Mouse (Mus musculus): ENCODE data around the gene Arid5a. TPM values are rescaled to one million over a fixed set of nuclear protein-coding genes. Genes with fewer than 3 reads are reported as not detected.
A peak's percentile ranks its signal among the peaks of the same experiment; 100 is the strongest.

Arid5a gene
- polyA plus RNA-seq, 1 experiment from 2014 or later: 2.9 TPM

GRCm38 (mm10) chr1:36299126-36299525 lies 8.4 kb upstream of the Arid5a start:
- peaks cover 45% of the 10 kb centered on the region for H3K27me3 ChIP-seq
- H3K27ac ChIP-seq (replicated peaks): no peak overlapping the region
- no peaks in the 10 kb centered on the region for H3K9me3 ChIP-seq
- no peak overlapping the region for H3K4me3 ChIP-seq
- peaks cover 5% of the 10 kb centered on the region; the same call in 1 of the 2 replicates for H3K4me1 ChIP-seq
- no peak overlapping the region for H3K4me2 ChIP-seq (replicated peaks)
- no peak overlapping the region for H3K9ac ChIP-seq (replicated peaks)
- WGBS: 29% methylated on average over 13 of the region's 13 CpGs
- H3K36me3 ChIP-seq: no peaks in the 10 kb centered on the region
- ATAC-seq (ENCODE audit: low FRiP score, low read depth): no peak

GRCm38 (mm10) chr1:36299676-36300075 lies 7.9 kb upstream of the Arid5a start:
- Histone ChIP-seq H3K4me3 (no peak overlapping the region), H3K36me3 (no peaks in the 10 kb centered on the region), H3K9ac (replicated peaks) (no peak overlapping the region), H3K4me2 (replicated peaks) (no peak overlapping the region), H3K9me3 (no peaks in the 10 kb centered on the region), H3K4me1 (peaks cover 5% of the 10 kb centered on the region; the same call in 1 of the 2 replicates), H3K27me3 (peaks cover 50% of the 10 kb centered on the region), H3K27ac (replicated peaks) (no peak overlapping the region)
- 78% methylated on average over 2 of the region's 2 CpGs for WGBS
- ATAC-seq (ENCODE audit: low FRiP score, low read depth): no peak

GRCm38 (mm10) chr1:36300486-36300885 lies 7.0 kb upstream of the Arid5a start:
- Histone ChIP-seq H3K9ac (replicated peaks) (no peak overlapping the region; the same call in 1 of the 2 replicates), H3K27ac (replicated peaks) (no peak overlapping the region), H3K36me3 (no peaks in the 10 kb centered on the region), H3K27me3 (peaks cover 54% of the 10 kb centered on the region), H3K9me3 (no peaks in the 10 kb centered on the region), H3K4me3 (no peak overlapping the region), H3K4me2 (replicated peaks) (no peak overlapping the region), H3K4me1 (peaks cover 5% of the 10 kb centered on the region; the same call in 1 of the 2 replicates)
- WGBS: 91% methylated on average over 6 of the region's 6 CpGs
- no peak for ATAC-seq (ENCODE audit: low FRiP score, low read depth)

- Histone ChIP-seq H3K9me3 (no peaks in the 10 kb centered on the region), H3K27me3 (peaks cover 51% of the 10 kb centered on the region), H3K27ac (replicated peaks) (no peak overlapping the region), H3K36me3 (no peaks in the 10 kb centered on the region), H3K4me3 (no peak overlapping the region), H3K4me2 (replicated peaks) (no peak overlapping the region), H3K4me1 (peaks cover 5% of the 10 kb centered on the region; the same call in 1 of the 2 replicates), H3K9ac (replicated peaks) (no peak overlapping the region)
- no peak for ATAC-seq (ENCODE audit: low FRiP score, low read depth)
- WGBS: 77% methylated on average over 8 of the region's 8 CpGs
These were observed 5.3 kb upstream of the Arid5a start for GRCm38 (mm10) chr1:36302273-36302672.

GRCm38 (mm10) chr1:36302957-36303356 lies 4.6 kb upstream of the Arid5a start:
- H3K36me3 ChIP-seq: no peaks in the 10 kb centered on the region
- peak overlapping the region; percentile 37 for H3K4me3 ChIP-seq
- no peak overlapping the region for H3K27ac ChIP-seq (replicated peaks)
- no peak overlapping the region; the same call in 1 of the 2 replicates for H3K9ac ChIP-seq (replicated peaks)
- peaks cover 6% of the 10 kb centered on the region; the same call in 1 of the 2 replicates for H3K4me1 ChIP-seq
- peaks cover 45% of the 10 kb centered on the region for H3K27me3 ChIP-seq
- no peaks in the 10 kb centered on the region for H3K9me3 ChIP-seq
- ATAC-seq (ENCODE audit: low FRiP score, low read depth): no peak
- 22% methylated on average over 8 of the region's 9 CpGs for WGBS
- peak overlapping the region; percentile 62 for H3K4me2 ChIP-seq (replicated peaks)

GRCm38 (mm10) chr1:36303381-36304320 lies 3.9 kb upstream of the Arid5a start:
- no peaks in the 10 kb centered on the region for H3K36me3 ChIP-seq
- H3K4me1 ChIP-seq: peaks cover 12% of the 10 kb centered on the region
- peak; percentile 44 for ATAC-seq (ENCODE audit: low FRiP score, low read depth)
- peak overlapping the region; percentile 62 for H3K4me2 ChIP-seq (replicated peaks)
- no peaks in the 10 kb centered on the region for H3K9me3 ChIP-seq
- H3K27ac ChIP-seq (replicated peaks): no peak overlapping the region
- peaks cover 46% of the 10 kb centered on the region for H3K27me3 ChIP-seq
- no peak overlapping the region; the same call in 1 of the 2 replicates for H3K9ac ChIP-seq (replicated peaks)
- H3K4me3 ChIP-seq: peak overlapping the region; percentile 37
- WGBS: 10% methylated on average over 29 of the region's 30 CpGs

- Histone ChIP-seq H3K4me3 (no peak overlapping the region), H3K4me1 (peaks cover 24% of the 10 kb centered on the region), H3K4me2 (replicated peaks) (no peak overlapping the region), H3K9ac (replicated peaks) (no peak overlapping the region), H3K27ac (replicated peaks) (no peak overlapping the region), H3K27me3 (peaks cover 57% of the 10 kb centered on the region), H3K36me3 (no peaks in the 10 kb centered on the region), H3K9me3 (no peaks in the 10 kb centered on the region)
- 76% methylated on average over 7 of the region's 7 CpGs for WGBS
- ATAC-seq (ENCODE audit: low FRiP score, low read depth): no peak
These were observed 2.8 kb upstream of the Arid5a start for GRCm38 (mm10) chr1:36304764-36305163.

GRCm38 (mm10) chr1:36306120-36306519 lies 1.4 kb upstream of the Arid5a start:
- Histone ChIP-seq H3K9me3 (no peaks in the 10 kb centered on the region), H3K9ac (replicated peaks) (no peak overlapping the region), H3K4me1 (peaks cover 26% of the 10 kb centered on the region), H3K4me2 (replicated peaks) (no peak overlapping the region), H3K4me3 (no peak overlapping the region), H3K27ac (replicated peaks) (no peak overlapping the region), H3K36me3 (no peaks in the 10 kb centered on the region), H3K27me3 (peaks cover 50% of the 10 kb centered on the region)
- 77% methylated on average over 6 of the region's 6 CpGs for WGBS
- ATAC-seq (ENCODE audit: low FRiP score, low read depth): no peak

GRCm38 (mm10) chr1:36307121-36307494 lies 425 bp upstream of the Arid5a start:
- Histone ChIP-seq H3K9me3 (no peaks in the 10 kb centered on the region), H3K27me3 (peaks cover 45% of the 10 kb centered on the region), H3K4me3 (no peak overlapping the region), H3K4me2 (replicated peaks) (0 out of 2 replicates have a peak overlapping the region, but pooled peaks have one; percentile 75), H3K36me3 (no peaks in the 10 kb centered on the region), H3K4me1 (peaks cover 26% of the 10 kb centered on the region), H3K27ac (replicated peaks) (no peak overlapping the region), H3K9ac (replicated peaks) (no peak overlapping the region)
- 68% methylated on average over 7 of the region's 7 CpGs for WGBS
- peak; percentile 20; the same call in 1 of the 2 replicates for ATAC-seq (ENCODE audit: low FRiP score, low read depth)

GRCm38 (mm10) chr1:36308451-36308901 lies 943 bp downstream of the Arid5a start:
- peaks cover 39% of the 10 kb centered on the region for H3K27me3 ChIP-seq
- ATAC-seq (ENCODE audit: low FRiP score, low read depth): no peak
- no peaks in the 10 kb centered on the region for H3K36me3 ChIP-seq
- H3K4me1 ChIP-seq: peaks cover 21% of the 10 kb centered on the region
- H3K4me3 ChIP-seq: peak overlapping the region; percentile 58
- H3K4me2 ChIP-seq (replicated peaks): peak overlapping the region; percentile 75
- no peak overlapping the region for H3K27ac ChIP-seq (replicated peaks)
- 4% methylated on average over 12 of the region's 12 CpGs for WGBS
- H3K9ac ChIP-seq (replicated peaks): peak overlapping the region; percentile 59; the same call in 1 of the 2 replicates
- H3K9me3 ChIP-seq: no peaks in the 10 kb centered on the region

- peak overlapping the region; percentile 75 for H3K4me2 ChIP-seq (replicated peaks)
- H3K27ac ChIP-seq (replicated peaks): no peak overlapping the region
- no peaks in the 10 kb centered on the region for H3K9me3 ChIP-seq
- H3K36me3 ChIP-seq: no peaks in the 10 kb centered on the region
- no peak for ATAC-seq (ENCODE audit: low FRiP score, low read depth)
- H3K4me1 ChIP-seq: peaks cover 21% of the 10 kb centered on the region
- WGBS: 53% methylated on average over 9 of the region's 9 CpGs
- H3K9ac ChIP-seq (replicated peaks): no peak overlapping the region
- H3K27me3 ChIP-seq: peaks cover 35% of the 10 kb centered on the region
- no peak overlapping the region for H3K4me3 ChIP-seq
These were observed 1.5 kb downstream of the Arid5a start for GRCm38 (mm10) chr1:36308966-36309475.

- 15% methylated on average over 3 of the region's 3 CpGs for WGBS
These were observed 2.0 kb downstream of the Arid5a start for GRCm38 (mm10) chr1:36309498-36309901.

More at GRCm38 (mm10) chr1:36309498-36309901, 2.0 kb downstream of the Arid5a start:
- Histone ChIP-seq H3K4me2 (replicated peaks) (no peak overlapping the region), H3K4me1 (peaks cover 21% of the 10 kb centered on the region), H3K36me3 (no peaks in the 10 kb centered on the region), H3K27ac (replicated peaks) (no peak overlapping the region), H3K9ac (replicated peaks) (no peak overlapping the region), H3K9me3 (no peaks in the 10 kb centered on the region), H3K27me3 (peaks cover 30% of the 10 kb centered on the region), H3K4me3 (no peak overlapping the region)
- no peak for ATAC-seq (ENCODE audit: low FRiP score, low read depth)

All from midbrain, embryonic 12.5 days (tissue).